Mouse (Mus musculus) G1E-ER4 (cell line): ENCODE results near the gene Gtf2f1. TPM values are rescaled to one million over a fixed set of nuclear protein-coding genes. Genes with fewer than 3 reads are reported as not detected.
A peak's percentile ranks its signal among the peaks of the same experiment; 100 is the strongest.

Source experiments
- GATA1 ChIP-seq: IDR thresholded peaks from one replicate; pipeline ENCODE4 v1.8.0; 2012; ENCODE audit warnings: low read length, inconsistent platforms
- polyA plus RNA-seq: library from polyadenylated mRNA; stranded (reverse); fragments of >175 nt; gene quantifications from 2 replicates; pipeline ENCODE4 v1.2.3, GENCODE M21; 2012

Gtf2f1 gene
- 210 and 212 TPM in 2 replicates for polyA plus RNA-seq

DNA sequence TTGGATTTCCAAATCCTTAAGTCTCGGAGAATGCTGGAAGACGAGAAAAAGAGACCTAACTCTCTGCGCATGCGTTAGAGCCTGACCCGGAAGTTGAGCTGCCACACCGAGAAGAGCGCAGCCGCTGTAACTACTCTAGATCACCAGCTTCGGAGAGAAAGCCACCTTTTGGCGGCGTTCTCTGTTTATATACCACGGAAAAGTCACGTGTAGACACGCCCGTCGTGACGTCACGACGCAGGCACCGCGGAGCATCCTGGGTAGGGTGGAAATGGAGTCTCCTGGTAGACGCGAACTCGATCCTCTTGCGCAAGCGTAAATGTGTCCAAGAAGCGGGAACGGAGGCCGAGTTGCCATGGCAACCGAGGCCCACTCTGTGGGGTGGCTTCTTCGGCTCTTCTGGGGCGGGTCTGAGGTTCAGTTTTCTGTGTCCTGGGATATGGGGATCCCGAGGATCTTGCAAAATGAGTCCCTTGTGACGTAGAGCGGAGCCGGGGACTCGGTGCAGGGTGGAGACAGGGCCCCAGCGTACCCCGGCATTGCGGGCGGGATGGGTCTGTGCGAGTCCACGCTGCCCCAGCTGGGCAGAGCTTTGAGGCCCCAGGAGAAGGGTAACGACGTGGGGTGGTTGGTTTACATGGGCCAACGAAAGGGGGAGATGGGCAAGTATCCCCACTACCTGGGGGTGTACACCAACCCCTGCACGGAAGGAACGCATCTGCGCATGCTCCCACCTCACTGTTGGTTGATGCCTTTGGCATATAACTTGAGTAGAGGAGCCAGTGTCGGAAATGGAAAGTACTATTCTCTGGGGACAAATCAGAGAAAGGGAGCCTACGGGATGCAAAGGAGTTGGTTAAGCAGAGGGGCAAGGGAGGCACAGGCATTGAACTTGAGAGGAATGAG, at the start of gene Gtf2f1, which contains the start of gene Gm17949:
Gtf2f1 (minus strand) TSS at position 53 of the 906 bp plus-strand sequence.
Gm17949 (plus strand) TSS at position 234 of the 906 bp plus-strand sequence.
- no peak for TF ChIP-seq GATA1

DNA sequence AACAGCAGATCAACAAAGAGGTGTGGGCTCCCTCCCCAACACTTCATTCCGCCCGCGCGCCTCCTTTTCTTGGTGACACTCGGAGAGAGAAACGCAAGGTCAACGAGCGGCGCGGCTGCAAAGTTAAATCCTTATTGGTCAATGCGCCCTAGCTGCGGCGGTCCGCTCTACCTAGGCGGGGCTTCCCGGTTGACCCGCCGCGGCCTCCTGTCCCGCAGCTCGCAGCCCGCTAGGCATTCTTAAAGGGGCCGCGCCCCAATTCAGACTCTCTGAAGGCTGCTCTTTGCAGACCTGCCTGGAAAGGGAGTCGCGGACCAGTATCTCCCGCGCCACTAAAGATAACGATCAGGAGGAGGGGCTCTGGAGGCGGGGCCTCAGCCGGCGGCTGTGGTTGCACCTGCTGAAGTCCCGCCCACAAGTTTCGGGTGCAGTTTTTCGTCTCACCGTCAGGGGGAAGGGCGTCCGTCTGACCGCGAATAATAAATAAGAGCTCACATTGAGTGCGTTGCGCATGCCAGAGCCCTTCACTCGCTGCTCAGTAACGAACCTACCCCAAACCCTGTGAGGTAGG, 49.2 kb upstream of the Gtf2f1 start:
- TF ChIP-seq GATA1 = peak; percentile 13

DNA sequence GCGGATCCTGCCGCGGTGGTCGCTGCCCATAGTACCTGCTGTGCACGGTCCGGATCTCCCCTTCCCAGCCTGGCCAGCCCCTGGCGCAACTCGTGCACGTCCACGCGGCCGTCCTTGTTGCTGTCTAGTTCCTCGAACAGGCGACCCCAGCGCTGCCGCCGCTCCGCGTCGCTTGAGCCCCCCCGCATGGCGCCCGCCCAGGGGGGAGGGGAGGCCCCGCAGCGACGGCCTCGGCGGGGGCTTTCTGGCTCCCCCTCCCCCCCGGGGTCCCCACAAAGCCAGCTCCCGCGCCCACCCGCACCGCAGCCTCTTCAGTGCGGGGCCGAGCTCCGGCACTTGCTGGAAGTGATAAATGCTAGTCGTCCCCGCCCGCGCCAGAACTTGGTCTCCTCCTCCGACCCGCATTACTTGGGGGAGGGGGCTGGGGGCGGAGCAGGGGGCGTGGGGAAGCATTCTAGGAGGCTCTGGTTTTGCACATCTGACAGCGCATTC, 48.4 kb upstream of the Gtf2f1 start, which contains the start of gene Slc25a23:
Slc25a23 (minus strand) TSS at position 378 of the 492 bp plus-strand sequence.
- TF ChIP-seq GATA1 = no peak

DNA sequence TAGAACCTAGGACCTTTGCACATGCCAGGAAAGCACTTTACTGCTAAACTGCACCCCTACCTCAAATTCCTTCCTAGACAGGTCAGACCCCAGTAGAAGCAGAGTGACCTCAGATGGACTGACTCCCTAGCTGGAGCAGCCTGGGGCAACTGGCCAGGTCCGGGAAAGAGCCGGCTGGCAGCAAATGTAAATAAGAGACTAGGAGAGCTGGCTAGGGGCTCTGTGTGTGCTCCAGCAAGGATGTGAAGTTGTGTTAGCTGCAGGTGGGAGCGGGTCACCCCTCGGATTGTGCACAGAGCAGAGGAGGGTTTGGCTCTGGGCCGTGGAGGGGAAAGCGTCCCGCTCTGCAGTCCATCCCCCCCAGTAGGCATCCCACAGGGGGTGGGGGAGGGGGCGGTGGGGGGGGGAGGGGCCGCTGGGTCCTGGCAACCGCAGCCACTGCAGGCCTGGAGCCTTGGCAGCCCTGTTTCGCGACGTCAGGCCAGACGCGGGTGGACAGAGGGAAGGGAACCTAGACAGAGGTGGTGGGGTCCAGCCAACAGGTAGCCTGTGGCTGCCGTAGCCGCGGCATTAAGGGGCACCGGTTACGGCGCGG, 47.9 kb upstream of the Gtf2f1 start, which contains the start of gene Crb3:
Crb3 (plus strand) TSS at position 215 of the 595 bp plus-strand sequence.
- TF ChIP-seq GATA1 = no peak

DNA sequence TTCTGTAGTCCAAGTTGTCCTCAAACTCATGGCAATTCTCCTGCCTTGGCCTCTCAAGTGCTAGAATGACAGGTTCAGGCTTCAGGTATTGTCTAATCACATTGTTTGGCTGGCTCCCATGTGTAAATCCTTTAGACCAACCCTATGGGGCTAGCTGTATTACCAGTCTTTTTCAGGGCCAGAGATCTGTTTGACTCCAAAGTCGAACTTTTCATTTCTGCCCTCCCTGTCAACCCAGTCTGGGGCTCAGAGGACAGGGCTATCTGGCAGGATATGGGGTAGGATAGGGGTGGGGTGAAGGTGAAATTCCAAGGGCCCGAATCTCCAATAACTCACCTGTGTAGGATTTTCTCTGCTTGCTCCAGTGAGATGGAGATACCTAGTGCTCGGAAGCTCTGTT, 45.2 kb upstream of the Gtf2f1 start:
- no peak for TF ChIP-seq GATA1

DNA sequence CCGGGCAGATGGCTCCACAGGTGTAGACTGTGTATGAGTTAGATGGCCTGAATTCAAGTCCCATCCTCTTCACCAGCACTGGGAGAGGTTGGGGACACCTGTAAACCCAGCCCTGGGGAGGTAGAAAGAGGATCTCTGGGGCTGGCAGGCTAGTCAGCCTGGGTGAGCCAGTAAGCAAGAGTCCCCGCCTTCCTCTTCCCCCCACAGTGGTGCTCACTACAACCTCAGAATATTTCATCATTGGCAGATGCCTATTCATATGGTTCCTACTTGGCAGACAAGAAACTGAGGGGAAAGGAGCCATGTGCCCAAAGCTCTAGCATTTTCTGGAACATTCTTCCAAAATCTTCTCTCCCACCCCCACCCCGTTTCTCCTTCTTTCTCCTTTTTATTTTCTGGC, 37.7 kb upstream of the Gtf2f1 start:
- no peak for TF ChIP-seq GATA1

DNA sequence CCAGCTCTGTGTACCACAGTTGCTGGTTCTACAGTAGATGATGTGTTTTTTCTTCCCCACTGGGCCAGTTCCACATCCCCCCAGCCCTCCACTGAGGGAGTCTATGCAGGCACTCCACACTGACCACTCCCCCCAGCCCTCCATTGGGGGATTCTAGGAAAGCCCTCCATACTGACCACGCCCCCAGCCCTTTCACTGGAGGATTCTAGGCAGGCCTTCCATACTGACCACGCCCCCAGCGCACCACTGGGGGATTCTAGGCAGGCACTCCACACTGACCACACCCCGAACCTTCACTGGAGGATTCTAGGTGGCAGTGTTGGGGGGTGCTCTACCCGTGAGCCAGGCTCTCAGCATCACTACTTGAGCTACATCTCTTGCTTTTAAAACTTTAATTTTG, 36.3 kb upstream of the Gtf2f1 start:
- TF ChIP-seq GATA1 = no peak

DNA sequence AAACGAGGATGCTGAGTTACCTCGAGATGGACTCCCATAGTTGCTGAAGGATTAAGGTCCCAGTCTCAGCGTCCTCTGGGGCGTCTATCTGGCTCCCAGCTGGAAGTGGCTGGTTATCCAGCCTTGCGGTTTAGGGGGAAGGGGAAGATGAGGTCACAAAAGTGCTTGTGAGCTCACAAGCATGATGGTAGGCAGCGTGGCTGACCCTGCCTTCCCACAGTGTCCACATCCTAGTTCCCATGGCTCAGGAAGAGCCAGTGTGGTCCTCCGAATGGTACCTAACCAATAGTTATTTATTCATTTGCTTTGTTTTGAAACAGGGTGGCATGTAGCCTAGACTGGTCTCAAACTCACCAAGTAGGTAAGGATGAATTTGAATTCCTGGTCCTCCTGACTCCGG, 30.5 kb upstream of the Gtf2f1 start, which contains the start of gene Slc25a41:
Slc25a41 (minus strand) TSS at position 101 of the 400 bp plus-strand sequence.
- TF ChIP-seq GATA1 = no peak

DNA sequence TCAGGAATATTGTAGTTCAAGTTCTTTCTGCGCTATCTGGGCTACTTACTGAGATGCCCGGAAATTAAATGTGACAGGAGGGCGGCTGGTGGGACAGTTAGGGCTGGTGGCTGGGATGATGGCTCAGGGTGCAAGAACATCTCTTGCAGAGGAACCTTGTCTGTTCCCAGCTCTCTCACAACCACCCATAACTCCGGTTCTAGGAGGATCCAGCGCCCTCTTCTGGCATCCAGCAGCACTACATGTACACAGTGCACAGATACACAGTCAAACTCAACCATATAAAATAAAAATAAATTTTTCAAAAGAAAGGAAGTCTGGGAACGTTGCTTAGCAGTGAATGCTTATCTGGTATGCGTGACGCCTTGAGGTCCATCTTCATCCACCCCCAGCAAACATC, 27.9 kb upstream of the Gtf2f1 start:
- TF ChIP-seq GATA1 = no peak

DNA sequence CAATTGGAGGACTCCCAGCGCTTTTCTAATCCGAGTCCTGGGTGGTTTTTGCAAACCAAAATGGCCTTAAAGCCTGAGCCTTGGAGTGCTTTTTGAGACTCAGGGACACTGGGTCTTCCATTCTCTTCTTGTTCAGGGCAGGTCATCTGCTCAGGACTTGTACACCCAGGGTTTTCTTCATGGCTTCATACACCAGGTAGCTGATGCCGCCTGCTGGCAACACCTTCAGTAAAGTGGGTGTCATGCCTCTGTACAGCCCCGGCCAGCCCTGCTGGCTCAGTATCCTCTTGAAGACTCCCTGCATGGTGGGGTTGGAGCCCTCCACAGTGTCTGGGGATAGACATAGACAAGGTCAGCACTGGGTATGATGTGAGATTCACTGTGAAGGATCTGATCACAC, 21.8 kb upstream of the Gtf2f1 start:
- TF ChIP-seq GATA1 = no peak

DNA sequence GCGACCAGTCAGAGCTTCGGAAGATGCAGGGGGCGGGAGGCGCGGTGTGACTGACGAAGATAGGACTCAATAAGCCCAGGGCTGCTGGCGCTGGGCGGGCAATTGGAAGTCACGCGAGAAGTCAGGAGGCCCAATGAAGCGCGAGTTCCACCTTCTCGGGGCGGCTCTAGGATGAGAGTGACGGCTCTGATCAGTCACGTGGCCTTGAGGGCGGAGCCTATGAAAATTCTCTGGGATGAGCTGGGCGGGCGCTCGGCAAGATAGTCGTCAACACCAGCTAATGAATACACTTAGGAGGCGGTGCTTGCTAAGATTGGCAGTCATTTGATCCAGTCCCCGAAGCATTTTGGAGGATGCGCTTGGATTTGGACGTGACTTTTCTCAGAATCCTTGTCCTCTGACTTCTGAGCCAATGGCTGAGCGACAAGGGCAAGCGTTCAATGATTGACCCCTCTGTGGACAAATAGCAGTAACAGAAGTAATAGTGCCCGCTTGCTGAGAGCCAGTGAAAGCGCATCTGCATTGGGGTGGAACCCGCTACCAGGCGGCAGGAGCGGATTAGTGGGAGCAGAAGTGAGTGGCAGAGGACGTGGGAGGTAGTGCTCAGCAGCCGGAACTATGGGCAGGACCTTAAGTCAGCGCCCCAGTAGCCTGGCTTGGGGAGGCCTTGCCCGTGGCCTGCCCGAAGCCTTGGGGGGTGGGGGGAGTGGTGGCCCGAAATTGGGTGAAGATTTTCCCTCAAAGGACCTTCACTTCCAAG, 20.8 kb upstream of the Gtf2f1 start:
- no peak for TF ChIP-seq GATA1

DNA sequence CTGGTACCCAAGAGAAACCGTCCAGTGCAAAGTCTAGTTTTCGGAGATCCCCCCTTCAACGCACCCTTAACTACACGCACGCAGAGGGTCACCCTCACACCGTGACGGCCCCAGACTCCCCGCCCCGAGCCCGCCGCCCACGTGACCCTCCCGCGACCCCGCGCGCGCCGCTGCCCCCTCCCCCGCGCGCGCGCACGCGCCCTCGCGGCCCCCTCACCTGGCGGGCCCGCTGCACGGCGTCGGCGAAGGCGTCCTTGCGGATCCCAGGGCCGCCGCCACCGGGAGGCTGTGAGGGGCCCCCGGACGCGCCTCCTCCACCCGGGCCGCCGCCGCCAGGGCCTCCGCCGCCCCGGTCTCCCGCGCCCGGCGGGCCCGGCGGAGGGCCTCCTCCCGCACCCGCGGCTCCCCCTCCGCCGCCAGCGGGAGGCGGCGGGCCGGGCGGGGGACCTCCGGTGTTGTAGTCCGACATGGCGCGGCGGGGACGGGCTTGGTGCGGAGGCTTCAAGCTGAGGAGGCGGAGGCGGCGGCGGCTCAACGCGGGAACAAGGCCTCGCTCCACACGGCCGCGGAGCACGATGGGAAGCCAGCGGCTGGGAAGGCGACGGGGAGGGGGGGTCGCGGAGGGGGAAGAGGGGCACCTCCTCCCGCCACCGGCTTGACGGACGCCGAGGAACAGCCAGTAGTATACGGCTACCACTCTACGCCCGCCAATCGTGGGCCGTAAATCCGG, 20.0 kb upstream of the Gtf2f1 start, which contains the start of gene Khsrp:
Khsrp (minus strand) TSS at position 592 of the 730 bp plus-strand sequence.
- TF ChIP-seq GATA1 = no peak

DNA sequence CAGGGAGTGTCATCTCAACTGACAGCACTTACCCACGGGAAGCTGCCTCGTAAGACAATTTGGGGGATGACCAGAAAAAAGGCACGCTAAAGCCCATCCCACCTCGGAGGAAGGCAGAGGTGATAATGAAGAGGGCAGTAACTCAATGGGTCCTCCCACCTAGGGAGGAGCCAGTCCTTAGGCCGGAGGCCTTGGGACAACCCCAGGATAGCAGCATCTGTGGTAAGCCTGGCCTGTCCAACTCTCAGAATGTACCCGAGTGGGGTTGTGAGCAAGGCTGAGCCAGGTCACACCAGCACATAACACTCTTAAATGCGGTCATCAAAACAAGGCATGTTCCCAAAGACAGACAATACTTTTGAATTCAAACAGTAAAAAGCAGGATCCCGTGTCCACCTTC, 18.6 kb upstream of the Gtf2f1 start:
- no peak for TF ChIP-seq GATA1

DNA sequence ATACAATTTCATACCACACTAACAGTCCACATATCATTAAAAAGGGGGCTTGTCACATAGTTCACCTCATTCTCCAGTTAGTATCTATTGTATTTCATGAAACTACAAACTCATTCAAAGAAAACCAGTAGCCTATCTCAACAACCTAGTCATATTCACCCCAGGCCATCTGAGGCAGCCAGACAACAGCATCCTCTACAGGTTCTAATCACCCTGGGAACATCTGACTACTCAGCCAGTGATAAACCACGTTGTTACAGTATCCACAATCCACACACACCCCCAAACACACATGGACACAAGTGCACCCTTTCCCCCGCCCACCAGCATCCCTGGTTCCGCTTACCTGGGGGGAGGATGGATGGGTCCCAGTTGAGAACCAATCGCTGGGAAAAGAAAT, 16.4 kb upstream of the Gtf2f1 start:
- no peak for TF ChIP-seq GATA1
